Mouse (Mus musculus): Measurements from ENCODE around the gene Lypd6b. TPM values are rescaled to one million over a fixed set of nuclear protein-coding genes. Genes with fewer than 3 reads are reported as not detected.

The Lypd6b gene
- polyA plus RNA-seq, 1 experiment from 2014 or later: 2.6 TPM

DNA sequence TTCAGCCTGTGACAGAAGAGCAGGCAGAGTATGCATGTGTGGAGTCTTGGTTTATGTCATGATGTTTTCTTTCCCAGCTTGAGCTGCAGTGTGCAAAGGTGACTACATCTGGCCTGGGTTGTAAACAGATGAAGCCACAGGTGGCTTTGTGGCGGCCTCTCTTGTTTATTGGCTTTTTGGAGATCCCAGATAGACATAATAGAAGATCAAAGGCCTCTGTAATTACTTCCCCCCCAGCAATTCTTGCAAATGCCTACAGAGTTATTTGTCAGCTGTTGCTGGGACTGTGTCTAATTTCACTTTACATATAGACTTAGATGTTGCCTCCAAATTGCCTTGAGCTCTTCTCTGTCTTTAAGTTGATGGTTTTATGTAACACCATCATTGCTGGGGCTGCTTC, 38.1 kb downstream of the Lypd6b start:
- Histone ChIP-seq H3K4me1 (replicated peaks) (no peaks in the 10 kb centered on the region), H3K4me2 (no peak overlapping the region), H3K4me3 (no peak overlapping the region), H3K27ac (ENCODE audit: poor library complexity, severe bottlenecking) (no peak overlapping the region), H3K9ac (no peak overlapping the region), H3K27me3 (replicated peaks) (no peaks in the 10 kb centered on the region), H3K36me3 (no peaks in the 10 kb centered on the region), H3K9me3 (replicated peaks) (no peaks in the 10 kb centered on the region)
- 45% methylated on average over 1 of the region's 1 CpGs for WGBS
- ATAC-seq (ENCODE audit: insufficient number of reproducible peaks, low FRiP score): no peak

DNA sequence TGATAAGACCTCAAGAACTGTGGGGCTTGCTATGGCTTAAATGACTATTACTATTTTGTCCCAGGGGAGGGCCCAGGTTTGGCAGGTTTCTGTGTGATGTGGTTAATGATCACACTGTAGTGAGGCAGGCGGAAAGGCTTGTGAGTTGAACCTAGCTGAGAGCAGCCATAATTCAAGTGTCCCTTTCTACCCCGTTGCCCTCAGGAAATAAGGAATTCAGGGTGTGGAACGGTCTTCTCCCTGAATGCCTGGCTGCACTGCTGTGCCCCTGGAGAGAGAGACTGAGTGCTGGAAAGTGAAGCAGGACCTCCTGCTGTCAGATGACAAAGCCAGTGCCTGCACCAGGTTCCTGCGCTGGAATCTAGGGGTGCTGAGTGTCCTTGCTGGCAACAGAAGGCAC, 40.3 kb downstream of the Lypd6b start:
- no peak for ATAC-seq (ENCODE audit: insufficient number of reproducible peaks, low FRiP score)
- WGBS: 49% methylated on average over 4 of the region's 4 CpGs
- Histone ChIP-seq H3K27me3 (replicated peaks) (no peaks in the 10 kb centered on the region), H3K4me3 (no peak overlapping the region), H3K36me3 (no peaks in the 10 kb centered on the region), H3K9ac (no peak overlapping the region), H3K27ac (ENCODE audit: poor library complexity, severe bottlenecking) (no peak overlapping the region), H3K4me1 (replicated peaks) (no peaks in the 10 kb centered on the region), H3K4me2 (no peak overlapping the region), H3K9me3 (replicated peaks) (no peaks in the 10 kb centered on the region)

DNA sequence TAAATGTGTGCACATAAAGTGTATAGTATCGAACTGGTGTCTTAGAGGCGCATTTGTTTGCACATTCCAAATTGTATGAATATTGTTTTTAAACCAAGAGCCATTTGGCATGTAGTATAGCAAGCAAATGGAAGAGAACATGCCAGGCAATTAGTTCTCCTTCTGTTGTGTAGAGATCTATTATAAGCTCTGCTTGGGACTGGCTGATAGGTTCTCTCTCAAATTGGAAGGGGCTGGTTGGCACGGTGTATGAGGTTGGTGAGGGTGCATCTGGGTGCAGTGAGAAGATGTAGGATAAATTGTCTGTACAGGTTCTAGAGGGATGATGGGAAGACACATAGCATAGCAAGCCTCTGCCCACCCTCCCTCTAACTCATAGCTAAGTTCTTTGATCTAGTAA, 42.9 kb downstream of the Lypd6b start:
- no peaks in the 10 kb centered on the region for H3K4me1 ChIP-seq (replicated peaks)
- WGBS: 80% methylated on average over 3 of the region's 3 CpGs

DNA sequence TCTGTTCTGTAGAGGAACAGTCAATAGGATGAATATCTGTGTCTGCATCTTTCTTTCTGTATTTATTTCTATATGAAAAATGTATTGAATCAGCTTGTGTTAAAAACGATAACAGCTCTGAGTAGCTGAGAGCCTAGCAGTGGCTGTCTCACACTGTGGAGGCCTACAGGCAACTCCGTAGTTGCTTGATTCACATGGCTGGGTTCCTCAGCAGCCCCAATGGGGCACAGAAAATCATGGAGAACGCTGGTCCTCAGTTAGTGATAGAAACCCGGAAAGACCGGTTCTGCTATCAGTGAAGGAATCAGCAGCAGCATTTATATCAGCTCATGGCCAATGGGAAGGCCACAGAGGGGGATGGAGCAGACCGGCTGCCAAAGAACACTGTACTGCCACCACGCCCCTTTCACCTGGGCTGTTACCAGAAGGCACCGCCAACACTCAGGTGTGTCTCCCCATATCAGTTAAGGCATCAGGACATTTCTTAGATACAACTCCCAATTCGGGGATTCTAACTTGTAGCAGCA, 44.9 kb downstream of the Lypd6b start:
- Histone ChIP-seq H3K4me1 (replicated peaks) (peaks cover 4% of the 10 kb centered on the region), H3K4me3 (no peak overlapping the region), H3K36me3 (no peaks in the 10 kb centered on the region), H3K9ac (no peak overlapping the region), H3K27me3 (replicated peaks) (no peaks in the 10 kb centered on the region), H3K9me3 (replicated peaks) (no peaks in the 10 kb centered on the region), H3K27ac (ENCODE audit: poor library complexity, severe bottlenecking) (no peak overlapping the region), H3K4me2 (no peak overlapping the region)
- no peak for ATAC-seq (ENCODE audit: insufficient number of reproducible peaks, low FRiP score)
- WGBS: 67% methylated on average over 9 of the region's 9 CpGs

More for the DNA sequence above, 42.9 kb downstream of the Lypd6b start:
- Histone ChIP-seq H3K9me3 (replicated peaks) (no peaks in the 10 kb centered on the region), H3K9ac (no peak overlapping the region), H3K27ac (ENCODE audit: poor library complexity, severe bottlenecking) (no peak overlapping the region), H3K27me3 (replicated peaks) (no peaks in the 10 kb centered on the region), H3K36me3 (no peaks in the 10 kb centered on the region), H3K4me3 (no peak overlapping the region), H3K4me2 (no peak overlapping the region)
- ATAC-seq (ENCODE audit: insufficient number of reproducible peaks, low FRiP score): no peak

DNA sequence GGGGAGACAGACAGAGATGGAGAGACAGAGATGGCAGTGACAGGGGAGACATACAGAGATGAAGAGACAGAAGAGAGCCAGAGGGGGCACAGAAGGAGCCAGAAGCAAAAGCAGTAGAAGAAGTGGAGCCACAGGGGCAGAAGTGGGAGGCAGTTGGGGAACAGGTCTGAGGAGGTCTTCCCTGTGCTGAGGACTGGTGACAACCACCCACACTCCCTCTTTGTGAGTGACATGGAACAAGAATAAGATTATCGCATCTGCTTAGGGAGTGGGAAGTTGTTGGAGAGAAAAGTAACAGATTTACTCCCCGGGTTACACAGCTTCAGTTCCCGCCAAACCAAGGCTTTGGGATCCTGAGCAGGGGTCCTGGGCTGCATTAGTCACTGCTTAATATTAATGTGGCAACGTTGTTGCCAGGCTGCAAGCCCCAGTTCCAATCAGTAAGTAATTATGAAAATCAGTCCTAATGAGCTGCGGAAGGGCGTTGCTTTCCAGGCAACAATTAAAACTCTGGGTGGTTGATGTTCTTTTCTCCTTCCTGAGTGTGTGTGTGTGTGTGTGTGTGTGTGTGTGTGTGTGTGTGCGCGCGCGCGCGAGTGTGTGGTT, 50.1 kb downstream of the Lypd6b start:
- 50% methylated on average over 12 of the region's 12 CpGs for WGBS
- no peak for ATAC-seq (ENCODE audit: insufficient number of reproducible peaks, low FRiP score)
- H3K4me3 ChIP-seq: no peak overlapping the region
- H3K4me1 ChIP-seq (replicated peaks): peaks cover 19% of the 10 kb centered on the region
- no peaks in the 10 kb centered on the region for H3K27me3 ChIP-seq (replicated peaks)
- H3K9ac ChIP-seq: no peak overlapping the region
- H3K36me3 ChIP-seq: no peaks in the 10 kb centered on the region
- no peaks in the 10 kb centered on the region for H3K9me3 ChIP-seq (replicated peaks)
- no peak overlapping the region for H3K27ac ChIP-seq (ENCODE audit: poor library complexity, severe bottlenecking)
- no peak overlapping the region for H3K4me2 ChIP-seq

DNA sequence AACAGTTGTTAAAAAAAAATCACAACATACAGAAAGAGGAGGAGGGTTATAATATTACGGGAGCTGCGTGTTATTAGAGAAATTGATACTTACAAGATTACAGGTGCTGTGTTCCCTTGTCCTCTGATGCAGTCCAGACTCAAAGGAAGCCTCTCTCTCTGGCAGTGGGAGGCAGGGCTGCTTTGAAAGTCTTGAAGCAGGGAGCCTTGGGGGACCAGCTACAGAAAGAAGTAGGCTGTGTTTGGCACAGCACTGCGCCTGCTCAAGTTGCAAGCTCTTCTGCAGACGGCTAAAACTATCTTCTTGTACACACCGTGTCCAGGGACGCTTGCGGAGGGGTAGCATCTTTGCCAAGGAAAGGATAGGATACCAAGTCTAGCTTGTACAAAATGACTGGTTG, 51.1 kb downstream of the Lypd6b start:
- no peak for ATAC-seq (ENCODE audit: insufficient number of reproducible peaks, low FRiP score)
- H3K4me1 ChIP-seq (replicated peaks): peaks cover 19% of the 10 kb centered on the region
- H3K27ac ChIP-seq (ENCODE audit: poor library complexity, severe bottlenecking): no peak overlapping the region
- H3K9ac ChIP-seq: no peak overlapping the region
- no peak overlapping the region for H3K4me2 ChIP-seq
- no peaks in the 10 kb centered on the region for H3K9me3 ChIP-seq (replicated peaks)
- 75% methylated on average over 7 of the region's 7 CpGs for WGBS
- H3K27me3 ChIP-seq (replicated peaks): no peaks in the 10 kb centered on the region
- no peak overlapping the region for H3K4me3 ChIP-seq
- no peaks in the 10 kb centered on the region for H3K36me3 ChIP-seq

DNA sequence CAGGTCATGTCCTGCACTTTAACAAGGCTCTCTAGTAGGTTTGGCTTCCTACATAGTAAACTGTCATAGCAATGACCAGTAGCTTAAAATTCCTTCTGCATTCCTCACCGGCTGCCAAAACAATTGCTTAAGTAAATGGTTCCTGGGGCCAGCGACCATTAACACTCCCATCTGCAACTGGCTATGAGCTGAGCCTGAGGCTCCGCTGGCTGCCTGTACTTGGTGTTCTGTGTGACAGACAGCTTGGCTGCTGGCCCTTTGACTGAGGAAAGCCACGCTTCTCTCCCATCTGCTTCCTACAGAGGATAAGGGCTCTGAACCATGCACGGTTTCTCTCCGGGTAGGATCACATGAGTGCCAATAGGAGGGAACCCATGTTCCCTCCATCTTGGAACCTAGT, 53.1 kb downstream of the Lypd6b start:
- no peak overlapping the region for H3K4me3 ChIP-seq
- H3K27me3 ChIP-seq (replicated peaks): no peaks in the 10 kb centered on the region
- no peak overlapping the region for H3K4me2 ChIP-seq
- ATAC-seq (ENCODE audit: insufficient number of reproducible peaks, low FRiP score): no peak
- H3K36me3 ChIP-seq: no peaks in the 10 kb centered on the region
- no peak overlapping the region for H3K9ac ChIP-seq
- H3K27ac ChIP-seq (ENCODE audit: poor library complexity, severe bottlenecking): no peak overlapping the region
- H3K9me3 ChIP-seq (replicated peaks): no peaks in the 10 kb centered on the region
- 25% methylated on average over 6 of the region's 6 CpGs for WGBS
- H3K4me1 ChIP-seq (replicated peaks): peaks cover 19% of the 10 kb centered on the region

DNA sequence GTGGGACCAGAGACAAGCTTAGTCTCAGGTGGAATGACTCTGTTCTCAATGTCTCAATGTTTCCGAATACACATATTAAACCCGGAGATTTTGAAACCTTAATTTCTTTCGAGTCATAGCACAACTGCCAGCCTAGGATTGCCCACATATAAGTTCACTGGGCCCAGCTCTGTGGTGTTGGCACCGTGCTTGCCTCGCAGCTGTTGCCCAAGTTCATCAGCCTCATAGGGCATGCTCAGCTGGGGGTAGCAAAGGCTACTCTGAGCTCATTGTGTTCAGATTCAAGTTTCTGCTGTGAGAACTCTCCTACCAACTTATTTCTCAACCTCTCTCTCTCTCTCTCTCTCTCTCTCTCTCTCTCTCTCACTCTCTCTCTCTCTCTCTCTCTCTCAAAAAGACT, 53.6 kb downstream of the Lypd6b start:
- Histone ChIP-seq H3K4me1 (replicated peaks) (peaks cover 19% of the 10 kb centered on the region), H3K27ac (ENCODE audit: poor library complexity, severe bottlenecking) (no peak overlapping the region), H3K4me2 (no peak overlapping the region), H3K36me3 (no peaks in the 10 kb centered on the region), H3K27me3 (replicated peaks) (no peaks in the 10 kb centered on the region), H3K9ac (no peak overlapping the region), H3K9me3 (replicated peaks) (no peaks in the 10 kb centered on the region), H3K4me3 (no peak overlapping the region)
- WGBS: 90% methylated on average over 5 of the region's 5 CpGs
- no peak for ATAC-seq (ENCODE audit: insufficient number of reproducible peaks, low FRiP score)

DNA sequence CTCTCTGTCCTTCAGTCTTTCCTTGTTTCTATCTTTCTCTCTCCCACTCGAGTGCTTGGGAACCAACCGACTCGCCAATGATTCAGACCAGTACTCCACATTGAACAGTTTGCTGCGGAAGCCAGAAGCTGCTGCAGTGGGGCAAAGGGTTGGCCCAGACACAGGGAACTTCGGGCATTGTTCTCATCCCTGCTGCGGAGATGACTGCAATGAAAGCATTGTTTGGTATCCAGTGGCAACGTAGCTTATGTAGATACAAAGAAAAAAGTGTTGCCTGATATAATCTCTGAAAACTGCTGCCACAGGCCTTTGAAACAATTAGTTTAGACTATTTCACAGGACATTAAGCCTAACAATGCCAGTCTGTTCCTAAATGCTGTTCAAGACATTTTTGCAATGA, 57.6 kb downstream of the Lypd6b start:
- Histone ChIP-seq H3K9me3 (replicated peaks) (no peaks in the 10 kb centered on the region), H3K27ac (ENCODE audit: poor library complexity, severe bottlenecking) (no peak overlapping the region), H3K9ac (no peak overlapping the region), H3K36me3 (no peaks in the 10 kb centered on the region), H3K4me1 (replicated peaks) (peaks cover 9% of the 10 kb centered on the region), H3K27me3 (replicated peaks) (no peaks in the 10 kb centered on the region), H3K4me2 (no peak overlapping the region), H3K4me3 (no peak overlapping the region)
- WGBS: 60% methylated on average over 7 of the region's 7 CpGs
- ATAC-seq (ENCODE audit: insufficient number of reproducible peaks, low FRiP score): no peak

DNA sequence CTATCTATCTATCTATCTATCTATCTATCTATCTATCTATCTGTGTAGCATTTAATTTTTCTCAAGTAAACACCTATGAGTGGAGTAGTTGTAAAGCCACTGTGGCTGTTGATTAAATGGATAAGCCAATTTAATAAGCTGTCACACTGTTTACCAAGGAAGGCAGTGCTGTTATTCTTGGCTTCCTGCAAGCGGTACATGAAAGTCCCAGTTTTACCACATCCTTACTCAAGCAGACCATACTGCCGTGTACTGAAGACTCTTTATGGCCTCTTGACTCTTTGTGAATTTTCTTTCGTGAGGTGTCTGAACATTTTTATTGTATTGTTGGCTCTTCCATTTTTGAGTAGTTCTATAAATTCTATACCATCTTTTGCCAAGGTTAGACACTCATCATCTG, 58.6 kb downstream of the Lypd6b start:
- Histone ChIP-seq H3K4me1 (replicated peaks) (peaks cover 1% of the 10 kb centered on the region; the same call in 1 of the 2 replicates), H3K27ac (ENCODE audit: poor library complexity, severe bottlenecking) (no peak overlapping the region), H3K9ac (no peak overlapping the region), H3K36me3 (no peaks in the 10 kb centered on the region), H3K4me2 (no peak overlapping the region), H3K9me3 (replicated peaks) (no peaks in the 10 kb centered on the region), H3K4me3 (no peak overlapping the region), H3K27me3 (replicated peaks) (no peaks in the 10 kb centered on the region)
- no peak for ATAC-seq (ENCODE audit: insufficient number of reproducible peaks, low FRiP score)
- 76% methylated on average over 3 of the region's 3 CpGs for WGBS

DNA sequence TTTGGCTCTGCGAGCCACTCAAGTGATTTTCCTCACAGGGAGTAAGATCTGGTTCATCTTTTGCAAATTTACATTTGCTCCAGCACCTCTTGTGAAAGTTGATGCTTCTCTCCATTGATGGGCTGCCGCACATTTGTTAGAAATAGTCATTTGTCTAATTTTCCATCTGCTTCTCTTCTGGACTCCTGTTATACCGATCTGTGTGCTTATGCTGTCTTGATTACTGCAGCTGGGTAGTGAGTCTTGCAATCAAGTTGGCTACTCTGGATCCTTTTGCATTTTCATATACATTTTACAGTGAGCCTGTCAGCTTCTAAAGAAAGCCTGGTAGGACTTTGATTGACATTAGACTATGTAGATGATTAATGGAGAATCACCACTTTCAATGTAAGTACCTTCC, 59.4 kb downstream of the Lypd6b start:
- Histone ChIP-seq H3K4me2 (no peak overlapping the region), H3K9me3 (replicated peaks) (no peaks in the 10 kb centered on the region), H3K4me1 (replicated peaks) (no peaks in the 10 kb centered on the region), H3K4me3 (no peak overlapping the region), H3K27ac (ENCODE audit: poor library complexity, severe bottlenecking) (no peak overlapping the region), H3K27me3 (replicated peaks) (no peaks in the 10 kb centered on the region), H3K36me3 (no peaks in the 10 kb centered on the region), H3K9ac (no peak overlapping the region)
- WGBS: 83% methylated on average over 3 of the region's 3 CpGs
- ATAC-seq (ENCODE audit: insufficient number of reproducible peaks, low FRiP score): no peak

DNA sequence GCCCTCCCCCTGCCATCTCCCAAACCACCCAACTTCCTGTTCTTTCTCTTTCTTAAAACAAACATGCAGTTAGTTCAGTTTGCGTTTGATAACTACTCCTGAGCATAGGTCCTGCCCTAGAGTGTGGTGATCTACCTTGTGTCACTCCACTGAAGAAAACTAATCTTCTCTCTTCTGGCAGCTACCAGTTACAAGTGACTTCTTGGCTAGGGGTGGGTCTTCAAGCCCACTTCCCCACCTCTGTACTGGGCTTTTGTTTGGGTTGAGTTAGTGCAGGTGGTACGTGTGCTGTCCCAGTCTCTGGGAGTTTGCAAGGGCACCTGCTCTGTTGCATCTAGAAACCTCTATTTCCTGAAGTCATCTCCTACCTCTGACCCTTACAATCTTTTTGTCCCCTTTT, 60.3 kb downstream of the Lypd6b start:
- Histone ChIP-seq H3K27ac (ENCODE audit: poor library complexity, severe bottlenecking) (no peak overlapping the region), H3K4me2 (no peak overlapping the region), H3K9me3 (replicated peaks) (no peaks in the 10 kb centered on the region), H3K4me3 (no peak overlapping the region), H3K4me1 (replicated peaks) (no peaks in the 10 kb centered on the region), H3K27me3 (replicated peaks) (no peaks in the 10 kb centered on the region), H3K36me3 (no peaks in the 10 kb centered on the region), H3K9ac (no peak overlapping the region)
- ATAC-seq (ENCODE audit: insufficient number of reproducible peaks, low FRiP score): no peak
- WGBS: 65% methylated on average over 2 of the region's 2 CpGs
